Mouse (Mus musculus): ENCODE measurements around the gene Usp29. TPM values are rescaled to one million over a fixed set of nuclear protein-coding genes. Genes with fewer than 3 reads are reported as not detected.
A peak's percentile ranks its signal among the peaks of the same experiment; 100 is the strongest.

Gene Usp29
- total and polyA plus RNA-seq, 2 experiments from 2014 or later: 30.4 to 69.2 TPM

DNA sequence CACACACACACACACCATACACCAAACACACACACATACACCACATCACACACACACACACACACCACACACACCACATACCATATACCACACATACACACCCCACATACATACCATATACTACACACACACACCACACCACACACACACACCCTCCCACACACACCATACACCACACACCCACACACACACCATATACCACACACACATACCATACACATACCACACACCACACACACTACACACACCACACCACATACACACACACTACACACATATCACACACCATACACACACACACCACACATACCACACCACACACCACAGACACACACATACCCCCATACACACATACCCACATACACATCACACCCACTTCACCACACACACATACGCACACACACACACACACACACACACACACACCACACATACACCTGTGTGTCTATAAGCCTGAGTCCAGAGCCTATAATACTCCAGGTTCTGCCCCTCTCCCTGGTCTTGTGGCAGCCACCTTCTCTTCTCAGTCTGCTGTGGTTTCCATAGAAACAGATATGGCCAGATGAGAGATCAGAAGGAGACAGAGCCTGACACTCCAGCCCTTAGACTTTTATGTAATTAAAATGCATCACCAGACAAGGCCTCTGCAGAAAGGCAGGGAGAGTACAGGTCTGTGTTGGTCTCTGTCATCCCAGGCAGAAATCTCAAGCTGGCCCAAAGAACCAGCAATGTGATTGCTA is 188.9 kb downstream of the Usp29 start:
- H3K4me3 ChIP-seq (ENCODE audit: low read length): no peak overlapping the region
- 77% methylated on average over 1 of the region's 1 CpGs for WGBS
- DNase-seq (ENCODE audit: low spot score) (no peak), ATAC-seq (peak; percentile 48)
- no peak overlapping the region for H3K4me2 ChIP-seq (ENCODE audit: low read depth, low read length)
- no peaks in the 10 kb centered on the region for H3K27me3 ChIP-seq (ENCODE audit: insufficient read depth, low read length)
- no peaks in the 10 kb centered on the region for H3K9me3 ChIP-seq (ENCODE audit: low read length)
- no peaks in the 10 kb centered on the region for H3K36me3 ChIP-seq (ENCODE audit: insufficient read depth, low read length)
- TF ChIP-seq CTCF (IDR thresholded peaks at IDR 0.05; ENCODE audit: low read depth): no peak
- H3K9ac ChIP-seq (replicated peaks; ENCODE audit: low read length): no peak overlapping the region
- H3K4me1 ChIP-seq (ENCODE audit: insufficient read depth, low read length): no peaks in the 10 kb centered on the region
- H3K27ac ChIP-seq: no peak overlapping the region

DNA sequence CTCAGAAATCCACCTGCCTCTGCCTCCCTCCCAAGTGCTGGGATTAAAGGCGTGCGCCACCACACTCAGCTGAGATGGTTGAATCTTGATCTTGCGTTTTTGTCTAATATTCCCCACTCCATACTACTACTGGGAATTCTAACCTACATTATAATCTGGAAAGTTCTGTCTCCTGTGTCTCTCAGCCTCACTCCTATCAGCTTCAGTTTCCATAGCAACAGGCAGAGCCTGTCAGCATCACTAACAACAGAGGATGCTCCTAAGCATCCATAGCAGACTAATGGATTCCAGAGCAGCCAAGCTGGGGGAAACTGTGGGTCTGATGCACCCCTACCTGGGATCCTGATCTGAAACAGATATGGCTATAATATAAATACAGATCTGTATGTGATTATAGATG is 193.1 kb downstream of the Usp29 start:
- peak; percentile 57 for ATAC-seq
- Histone ChIP-seq H3K4me3 (ENCODE audit: low read length) (no peak overlapping the region), H3K4me1 (ENCODE audit: insufficient read depth, low read length) (no peaks in the 10 kb centered on the region; the same call in 1 of the 2 replicates), H3K9ac (replicated peaks; ENCODE audit: low read length) (no peak overlapping the region), H3K4me2 (ENCODE audit: low read depth, low read length) (no peak overlapping the region), H3K9me3 (ENCODE audit: low read length) (no peaks in the 10 kb centered on the region), H3K27ac (no peak overlapping the region), H3K27me3 (ENCODE audit: insufficient read depth, low read length) (no peaks in the 10 kb centered on the region), H3K36me3 (ENCODE audit: insufficient read depth, low read length) (no peaks in the 10 kb centered on the region)
- no peak for TF ChIP-seq CTCF (IDR thresholded peaks at IDR 0.05; ENCODE audit: low read depth)
- peak; percentile 68 for DNase-seq (ENCODE audit: low spot score)
- WGBS: 86% methylated on average over 3 of the region's 3 CpGs

- 51% methylated on average over 7 of the region's 7 CpGs for WGBS
- no peak overlapping the region for H3K4me2 ChIP-seq (ENCODE audit: low read depth, low read length)
Observed at GRCm38 (mm10) chr7:6925926-6926730, 195.8 kb downstream of the Usp29 start.

DNA sequence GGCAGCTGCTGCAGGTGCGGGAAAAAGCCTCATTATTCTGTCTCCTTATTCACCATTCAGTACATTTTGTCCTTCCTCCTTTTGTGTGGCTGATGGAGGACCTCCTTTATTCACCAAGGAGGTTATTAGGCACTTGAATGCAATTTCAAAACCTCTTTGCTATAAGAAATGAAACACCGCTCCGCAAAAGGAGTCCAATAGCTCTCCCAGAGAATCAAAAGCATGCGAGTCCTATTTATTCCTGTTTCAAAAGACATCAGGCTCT is 196.3 kb downstream of the Usp29 start:
- no peak overlapping the region for H3K4me2 ChIP-seq (ENCODE audit: low read depth, low read length)
- H3K27ac ChIP-seq: peak overlapping the region; percentile 21; the same call in 1 of the 2 replicates
- no peak for ATAC-seq
- H3K9me3 ChIP-seq (ENCODE audit: low read length): no peaks in the 10 kb centered on the region
- WGBS: 48% methylated on average over 4 of the region's 4 CpGs
- H3K9ac ChIP-seq (replicated peaks; ENCODE audit: low read length): no peak overlapping the region
- no peak overlapping the region for H3K4me3 ChIP-seq (ENCODE audit: low read length)
- TF ChIP-seq CTCF (IDR thresholded peaks at IDR 0.05; ENCODE audit: low read depth): no peak
- no peaks in the 10 kb centered on the region for H3K36me3 ChIP-seq (ENCODE audit: insufficient read depth, low read length)
- no peak for DNase-seq (ENCODE audit: low spot score)
- no peaks in the 10 kb centered on the region for H3K27me3 ChIP-seq (ENCODE audit: insufficient read depth, low read length)
- H3K4me1 ChIP-seq (ENCODE audit: insufficient read depth, low read length): no peaks in the 10 kb centered on the region; the same call in 1 of the 2 replicates

More at GRCm38 (mm10) chr7:6925926-6926730, 195.8 kb downstream of the Usp29 start:
- no peaks in the 10 kb centered on the region for H3K9me3 ChIP-seq (ENCODE audit: low read length)
- ATAC-seq (peak; percentile 55), DNase-seq (ENCODE audit: low spot score) (no peak)
- peak overlapping the region; percentile 21; the same call in 1 of the 2 replicates for H3K27ac ChIP-seq
- no peaks in the 10 kb centered on the region for H3K36me3 ChIP-seq (ENCODE audit: insufficient read depth, low read length)
- no peaks in the 10 kb centered on the region; the same call in 1 of the 2 replicates for H3K4me1 ChIP-seq (ENCODE audit: insufficient read depth, low read length)
- no peaks in the 10 kb centered on the region for H3K27me3 ChIP-seq (ENCODE audit: insufficient read depth, low read length)
- no peak for TF ChIP-seq CTCF (IDR thresholded peaks at IDR 0.05; ENCODE audit: low read depth)
- H3K9ac ChIP-seq (replicated peaks; ENCODE audit: low read length): no peak overlapping the region
- no peak overlapping the region for H3K4me3 ChIP-seq (ENCODE audit: low read length)

- Histone ChIP-seq H3K4me3 (ENCODE audit: low read length) (no peak overlapping the region), H3K36me3 (ENCODE audit: insufficient read depth, low read length) (no peaks in the 10 kb centered on the region), H3K4me1 (ENCODE audit: insufficient read depth, low read length) (no peaks in the 10 kb centered on the region; the same call in 1 of the 2 replicates), H3K27ac (no peak overlapping the region), H3K27me3 (ENCODE audit: insufficient read depth, low read length) (no peaks in the 10 kb centered on the region), H3K4me2 (ENCODE audit: low read depth, low read length) (no peak overlapping the region), H3K9me3 (ENCODE audit: low read length) (no peaks in the 10 kb centered on the region), H3K9ac (replicated peaks; ENCODE audit: low read length) (no peak overlapping the region)
- no peak for TF ChIP-seq CTCF (IDR thresholded peaks at IDR 0.05; ENCODE audit: low read depth)
- DNase-seq (ENCODE audit: low spot score) (no peak), ATAC-seq (no peak)
- 73% methylated on average over 2 of the region's 2 CpGs for WGBS
Observed at GRCm38 (mm10) chr7:6929286-6929685, 198.9 kb downstream of the Usp29 start.

DNA sequence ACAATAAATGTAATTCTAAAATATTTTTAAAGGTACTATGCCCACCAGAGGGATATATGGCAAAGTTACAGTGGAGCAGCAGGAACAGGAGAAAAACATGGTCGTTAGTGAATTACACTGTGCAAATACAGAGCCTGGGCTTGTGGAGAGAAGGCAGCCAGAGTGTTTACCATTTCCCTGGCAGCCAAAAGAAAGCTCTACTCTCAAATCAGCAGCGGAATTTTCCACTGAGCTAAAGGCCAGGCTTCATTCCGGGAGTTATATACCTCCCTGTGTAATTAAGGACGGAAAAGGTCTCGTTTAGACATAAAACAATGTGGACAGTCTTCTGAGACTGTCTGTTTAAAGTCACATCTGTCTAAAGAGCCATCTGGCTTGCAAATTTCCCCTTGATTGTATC is 204.4 kb downstream of the Usp29 start:
- Histone ChIP-seq H3K27ac (no peak overlapping the region), H3K36me3 (ENCODE audit: insufficient read depth, low read length) (no peaks in the 10 kb centered on the region), H3K4me3 (ENCODE audit: low read length) (no peak overlapping the region), H3K9me3 (ENCODE audit: low read length) (no peaks in the 10 kb centered on the region), H3K4me2 (ENCODE audit: low read depth, low read length) (no peak overlapping the region), H3K4me1 (ENCODE audit: insufficient read depth, low read length) (no peaks in the 10 kb centered on the region), H3K9ac (replicated peaks; ENCODE audit: low read length) (no peak overlapping the region), H3K27me3 (ENCODE audit: insufficient read depth, low read length) (no peaks in the 10 kb centered on the region)
- 74% methylated on average over 5 of the region's 5 CpGs for WGBS
- no peak for TF ChIP-seq CTCF (IDR thresholded peaks at IDR 0.05; ENCODE audit: low read depth)
- no peak for DNase-seq (ENCODE audit: low spot score)
- no peak for ATAC-seq

All from hindbrain, postnatal 0 days (tissue).